Mouse (Mus musculus): ENCODE measurements at regions not wholly inside any gene's neighbourhood (a gene's known extent, or its start where the extent isn't known, plus 50 kb on each side); places are given as distances from the start of the nearest gene placed in this dataset.

DNA sequence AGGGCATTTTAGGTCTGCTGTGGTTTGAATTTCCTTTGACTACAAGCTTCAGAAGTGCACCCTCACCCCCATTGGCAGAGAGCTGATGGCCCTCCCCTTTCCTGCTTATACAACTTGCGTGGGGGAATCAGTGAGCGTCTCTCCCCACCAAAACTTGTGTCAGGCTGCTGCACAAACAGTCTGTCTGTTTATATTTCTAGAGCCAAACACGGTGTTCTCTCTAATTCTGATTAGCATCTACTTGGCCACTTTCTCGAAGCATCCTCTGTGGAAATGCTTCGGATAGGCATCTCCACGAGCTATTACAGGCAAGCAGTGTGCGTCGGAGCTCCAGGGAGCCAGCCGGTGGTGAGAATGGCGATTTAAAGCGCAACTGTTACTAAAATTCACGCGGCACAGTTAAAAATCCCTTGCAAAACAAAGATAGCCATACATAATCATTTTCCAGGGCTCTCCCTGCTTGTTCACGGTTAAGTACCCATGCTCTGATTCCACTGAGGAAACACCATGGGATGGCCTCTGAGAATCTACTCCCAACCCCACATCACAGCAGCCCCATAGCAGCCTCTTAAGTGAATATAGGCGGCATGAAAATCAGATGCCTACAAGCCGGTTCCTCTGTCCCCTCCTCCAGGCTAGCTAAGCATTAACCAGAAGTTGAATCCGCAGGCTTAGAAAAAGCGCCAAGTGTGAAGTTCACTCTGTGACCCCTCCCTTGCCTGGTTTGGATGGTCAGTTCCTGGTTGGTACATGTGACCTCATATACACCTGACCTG, 273.7 kb upstream of the Sall1 start:
- DNase-seq, result no peak

DNA sequence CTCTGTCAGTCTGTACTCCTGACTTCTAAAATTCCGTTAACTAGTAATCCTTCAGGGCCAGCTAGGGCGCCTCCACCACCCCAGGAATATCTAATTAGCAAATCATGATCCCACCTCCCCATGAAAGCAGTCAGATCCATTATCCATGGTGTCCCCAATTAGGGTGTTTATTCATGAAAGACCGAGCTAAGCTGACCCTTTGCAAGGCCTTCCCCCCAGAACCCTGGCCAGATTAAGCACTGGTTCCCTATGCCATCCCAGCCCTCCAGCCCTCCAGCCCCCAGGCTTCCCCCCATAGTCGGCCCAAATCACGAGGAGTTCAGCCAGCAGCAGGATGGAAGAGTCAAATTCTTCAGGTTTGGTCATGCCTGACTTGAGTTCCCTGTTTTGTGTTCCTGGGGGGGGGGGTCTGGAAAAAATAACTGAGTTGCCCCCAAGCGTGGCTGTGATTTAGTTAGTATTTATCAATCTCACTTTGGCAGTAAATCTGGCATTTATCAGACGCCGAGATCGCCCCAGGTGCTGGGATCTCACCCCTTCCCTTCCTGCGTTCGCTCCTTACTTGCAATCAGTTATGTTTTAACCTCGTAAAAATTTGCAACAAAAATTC, 272.7 kb upstream of the Sall1 start:
- no peak for DNase-seq

DNA sequence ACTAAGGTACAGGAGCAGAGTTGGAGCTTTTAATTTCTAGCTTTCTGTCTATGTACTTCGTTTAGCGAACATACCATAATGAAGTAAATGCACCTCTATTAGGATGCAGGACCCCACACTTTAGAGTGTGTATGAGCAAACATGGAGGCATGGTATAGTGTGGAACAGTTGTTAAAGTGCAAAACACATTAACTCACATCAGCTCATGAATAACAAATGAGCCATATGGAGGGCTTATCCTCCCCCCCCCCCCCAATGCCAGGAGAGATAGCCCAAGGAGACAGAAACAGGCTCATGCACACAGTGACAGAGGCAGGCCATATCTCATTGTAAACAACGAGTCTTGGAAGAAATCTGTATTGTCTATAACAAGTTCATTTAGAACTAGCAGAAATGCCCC, 270.9 kb upstream of the Sall1 start:
- no peak for DNase-seq

DNA sequence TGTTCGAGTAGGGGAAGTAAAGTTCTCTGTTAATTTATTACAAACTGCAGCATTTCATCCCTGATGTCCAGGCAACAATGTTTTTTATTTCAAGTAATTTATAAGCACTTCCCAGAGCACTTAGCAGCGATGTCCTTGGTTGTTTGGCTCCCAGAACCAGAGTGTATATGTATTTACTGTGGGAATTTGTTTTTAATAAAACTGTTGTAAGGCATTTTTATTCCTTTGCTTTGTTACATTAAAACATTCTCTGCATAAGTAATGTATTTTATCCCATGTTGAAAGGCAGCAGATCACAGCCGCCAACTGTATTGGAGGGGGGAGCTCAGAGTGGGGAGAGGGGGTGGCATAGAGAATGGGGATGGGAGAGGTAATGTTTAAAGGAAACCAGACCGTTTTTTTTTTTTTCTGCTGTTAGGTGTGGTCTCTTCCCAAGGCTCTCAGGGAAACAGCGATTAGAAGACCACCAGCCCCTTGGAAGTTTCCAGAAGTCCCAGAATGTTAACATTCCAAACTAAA, 266.8 kb upstream of the Sall1 start:
- no peak for DNase-seq

DNA sequence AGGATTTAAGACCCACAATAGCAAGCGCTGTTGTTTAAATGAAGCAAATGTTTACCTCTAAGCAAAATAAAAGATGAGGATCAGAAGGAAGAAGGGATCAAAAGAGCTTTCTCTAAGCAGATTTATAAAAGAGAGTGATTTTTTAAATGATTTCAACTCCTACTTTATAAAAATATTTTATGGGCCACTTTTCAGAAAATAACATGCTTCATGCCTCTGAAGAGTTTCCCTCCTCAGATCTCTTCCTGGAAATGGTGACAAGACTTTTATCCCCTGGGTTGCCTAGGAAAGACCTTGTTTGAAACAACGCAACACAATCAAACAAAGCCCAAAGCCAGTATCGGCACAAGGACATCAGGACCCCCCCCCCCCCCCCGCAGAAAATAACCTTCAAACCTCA, 265.6 kb upstream of the Sall1 start:
- no peak for DNase-seq

DNA sequence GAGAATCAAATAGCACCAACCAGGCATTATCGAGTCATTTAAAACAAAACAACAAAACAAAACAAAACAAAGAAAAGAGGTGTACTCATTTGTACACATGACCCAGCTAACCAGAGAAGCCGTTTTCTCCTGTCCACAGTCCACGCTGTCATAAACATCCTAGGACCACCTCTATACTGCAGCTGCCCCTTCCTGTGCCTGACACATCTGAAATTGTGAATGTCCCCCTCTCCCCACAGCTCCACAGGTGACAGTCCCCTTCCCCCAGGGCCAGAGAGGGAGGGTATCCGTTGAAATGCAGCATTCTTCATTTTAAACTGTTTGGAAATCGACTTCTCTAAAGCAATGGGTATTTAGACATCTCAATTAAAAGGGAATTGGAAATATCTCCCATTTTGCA, 265.0 kb upstream of the Sall1 start:
- no peak for DNase-seq

DNA sequence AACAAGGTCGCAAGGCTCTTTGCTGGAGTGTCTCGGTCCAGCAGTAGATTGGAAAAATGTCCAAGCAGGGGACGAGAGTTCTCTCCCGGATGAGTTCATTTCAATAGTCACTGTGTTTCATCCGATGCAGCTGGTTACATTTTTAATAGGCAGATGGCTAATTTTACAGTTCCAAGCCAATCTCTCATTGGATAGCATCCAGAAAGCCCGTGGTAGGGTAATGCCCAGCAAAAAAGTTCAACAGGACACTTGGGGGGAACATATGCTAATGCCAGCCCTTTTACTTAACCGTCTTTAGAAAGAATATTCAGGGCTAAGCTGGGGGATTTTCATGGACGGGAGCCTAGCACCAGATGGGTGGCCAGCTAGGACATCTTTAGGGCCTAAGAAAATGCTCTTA, 264.6 kb upstream of the Sall1 start:
- no peak for DNase-seq

DNA sequence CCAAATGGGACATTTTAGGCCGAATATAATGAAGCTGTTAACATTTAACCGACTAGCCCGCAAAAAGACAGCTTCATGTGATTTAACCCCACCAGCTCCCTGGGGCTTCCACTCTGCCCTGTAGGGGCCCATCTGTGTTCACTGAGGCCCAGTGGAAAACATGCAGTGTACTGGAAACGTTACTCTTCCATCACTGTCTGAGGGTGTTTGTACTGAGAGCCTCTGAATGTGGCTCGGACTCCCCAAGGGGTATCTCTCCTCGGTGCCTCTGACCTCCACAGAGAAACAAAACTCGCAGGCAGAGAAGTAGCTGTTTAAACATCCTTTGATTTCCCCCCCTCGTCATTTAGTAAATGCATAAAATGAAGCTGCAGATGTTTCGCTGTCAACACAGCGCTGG, 263.6 kb upstream of the Sall1 start:
- DNase-seq, result no peak

DNA sequence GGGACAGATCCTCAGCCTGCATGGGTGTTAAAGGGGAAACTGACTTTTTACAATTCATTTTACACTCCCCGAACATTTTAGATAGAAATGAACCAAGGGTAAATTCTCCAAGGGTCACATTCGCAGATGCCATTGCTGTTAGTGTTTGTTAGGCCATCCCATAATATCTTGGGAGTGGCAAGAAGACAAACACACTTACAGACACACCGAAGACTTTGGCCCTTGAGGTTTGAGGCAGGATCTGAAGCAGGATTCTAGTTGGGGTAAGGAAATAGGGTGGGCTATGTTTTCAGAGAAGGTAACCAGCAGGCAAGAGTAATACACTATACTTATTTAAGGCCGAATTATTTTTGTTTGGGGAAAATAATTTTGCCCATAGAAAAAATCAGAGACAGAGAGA, 263.1 kb upstream of the Sall1 start:
- no peak for DNase-seq

DNA sequence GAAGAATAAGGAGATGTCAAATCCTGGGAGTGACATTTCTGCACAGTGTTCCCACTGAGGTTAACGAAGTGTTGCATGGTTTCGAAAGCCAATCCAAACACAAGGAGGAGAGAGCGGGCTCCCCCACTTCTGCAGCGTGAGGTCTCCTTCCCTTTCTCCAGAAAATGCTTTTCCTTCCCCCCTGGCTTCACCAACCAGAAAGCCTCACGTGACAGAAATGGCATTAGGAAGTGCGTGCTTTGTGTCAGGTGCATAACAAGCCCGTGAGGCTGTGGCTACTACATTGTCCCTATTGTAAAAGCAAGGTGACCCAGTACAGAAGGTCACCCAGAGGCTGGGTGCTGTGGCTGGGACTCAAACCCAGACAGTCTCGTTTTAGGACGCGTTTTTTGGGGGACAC, 260.2 kb upstream of the Sall1 start:
- DNase-seq, result no peak

DNA sequence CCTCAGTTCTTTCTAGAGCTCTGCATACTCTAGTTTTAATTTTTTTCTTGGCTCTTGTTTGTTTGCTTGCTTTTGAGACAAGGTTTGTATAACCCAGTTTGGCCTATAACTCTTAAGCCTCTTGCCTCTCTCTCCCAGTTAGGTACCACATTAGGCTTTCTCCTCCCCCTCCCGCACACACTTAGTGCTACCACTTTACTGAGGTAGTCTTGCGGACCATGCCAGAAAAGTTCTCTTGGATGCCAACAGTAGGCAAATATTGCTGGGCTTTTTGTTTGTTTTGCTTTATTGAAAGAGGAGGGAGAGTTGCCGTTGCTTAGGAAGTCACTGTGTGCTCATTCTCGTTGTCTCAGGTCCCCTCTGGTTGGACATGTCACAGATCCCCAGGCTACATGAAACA, 259.4 kb upstream of the Sall1 start:
- DNase-seq, result no peak

DNA sequence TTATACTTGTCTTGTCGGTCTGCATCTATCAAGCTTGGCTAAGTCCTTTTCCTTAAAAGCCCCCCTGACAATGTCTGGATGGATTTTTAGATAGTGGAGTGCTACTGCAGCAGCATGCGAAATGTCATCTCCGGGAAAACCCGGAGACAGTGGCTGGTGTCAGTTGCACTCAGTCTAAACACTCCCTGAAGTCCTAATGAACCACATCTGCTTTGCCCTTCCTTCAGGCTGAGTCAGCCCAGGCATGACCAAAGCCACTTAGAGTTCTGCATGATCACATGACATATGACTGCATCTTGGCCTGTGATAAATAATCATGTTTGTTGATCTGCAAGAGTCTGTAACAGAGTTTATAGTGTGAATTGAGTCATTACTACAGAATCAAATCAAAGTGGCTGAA, 255.7 kb upstream of the Sall1 start:
- no peak for DNase-seq

DNA sequence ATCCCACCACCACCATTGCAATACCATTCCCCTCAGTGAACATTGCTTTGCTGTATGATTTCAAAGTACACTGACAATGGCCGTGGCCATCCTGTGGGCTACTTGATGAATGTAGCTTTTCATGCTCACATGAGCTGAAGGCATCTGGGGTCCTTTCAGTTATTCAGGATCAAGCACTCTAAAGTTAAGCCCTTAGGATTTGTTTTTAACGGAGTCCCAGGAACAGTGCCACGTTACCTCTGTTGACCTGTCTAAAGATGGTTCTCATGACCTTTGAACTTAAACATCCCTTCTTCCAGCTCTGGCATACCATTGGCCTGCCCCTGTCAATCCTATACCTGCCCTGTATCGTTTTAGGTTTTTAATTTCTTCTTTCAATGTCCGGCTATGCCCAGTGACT, 251.7 kb upstream of the Sall1 start:
- DNase-seq, result no peak

DNA sequence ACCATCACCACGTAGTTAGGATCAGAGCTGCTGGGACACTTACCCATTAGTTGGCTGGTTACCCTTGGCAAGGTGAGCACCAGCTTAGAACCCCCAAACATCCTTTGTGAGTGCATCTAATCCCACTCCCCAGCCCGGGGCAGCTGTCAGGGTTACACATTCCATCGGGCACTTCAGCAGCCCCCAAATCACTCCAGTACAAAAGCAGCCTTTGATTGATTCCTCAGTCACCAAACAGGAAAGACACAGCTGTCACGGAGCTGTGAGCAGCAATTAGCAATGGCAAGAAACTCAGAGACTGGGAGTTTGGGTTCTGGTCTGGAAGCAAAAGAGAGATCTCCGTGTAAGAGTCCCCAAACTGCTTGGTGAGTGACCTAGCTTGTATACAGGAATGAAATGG, 245.1 kb upstream of the Sall1 start:
- no peak for DNase-seq

DNA sequence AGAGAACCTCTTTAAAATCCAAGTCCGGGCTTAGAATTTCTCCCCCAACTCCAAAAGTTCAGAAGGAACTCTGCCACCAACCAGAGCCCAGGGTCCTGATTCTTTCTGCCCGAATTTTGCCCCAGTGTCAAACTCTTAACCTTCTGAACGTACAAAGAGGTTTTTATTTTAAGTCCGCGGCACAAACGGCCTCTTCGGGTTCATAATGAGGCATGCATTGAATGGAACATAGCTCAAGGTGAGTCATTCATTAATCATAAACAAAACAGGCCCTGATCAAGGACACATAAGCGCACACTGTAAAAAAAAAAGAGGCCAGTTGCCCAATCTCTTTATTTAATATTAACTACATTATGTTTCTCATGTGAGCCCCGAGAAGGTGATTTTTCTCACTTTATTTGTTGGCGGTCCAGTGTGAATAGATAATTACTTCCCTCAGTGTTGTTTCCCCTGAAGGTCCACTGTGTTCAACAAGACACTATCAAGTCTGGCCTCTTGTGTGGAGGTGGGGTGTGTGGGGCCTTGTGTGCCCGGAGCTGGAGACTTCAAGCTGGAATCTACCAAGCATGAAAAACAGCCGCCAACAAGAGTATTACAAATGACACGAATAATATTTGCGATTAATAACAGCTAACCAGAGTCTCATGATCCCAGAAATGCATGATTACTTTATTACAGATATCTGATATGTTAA, 241.1 kb upstream of the Sall1 start:
- DNase-seq, result no peak

DNA sequence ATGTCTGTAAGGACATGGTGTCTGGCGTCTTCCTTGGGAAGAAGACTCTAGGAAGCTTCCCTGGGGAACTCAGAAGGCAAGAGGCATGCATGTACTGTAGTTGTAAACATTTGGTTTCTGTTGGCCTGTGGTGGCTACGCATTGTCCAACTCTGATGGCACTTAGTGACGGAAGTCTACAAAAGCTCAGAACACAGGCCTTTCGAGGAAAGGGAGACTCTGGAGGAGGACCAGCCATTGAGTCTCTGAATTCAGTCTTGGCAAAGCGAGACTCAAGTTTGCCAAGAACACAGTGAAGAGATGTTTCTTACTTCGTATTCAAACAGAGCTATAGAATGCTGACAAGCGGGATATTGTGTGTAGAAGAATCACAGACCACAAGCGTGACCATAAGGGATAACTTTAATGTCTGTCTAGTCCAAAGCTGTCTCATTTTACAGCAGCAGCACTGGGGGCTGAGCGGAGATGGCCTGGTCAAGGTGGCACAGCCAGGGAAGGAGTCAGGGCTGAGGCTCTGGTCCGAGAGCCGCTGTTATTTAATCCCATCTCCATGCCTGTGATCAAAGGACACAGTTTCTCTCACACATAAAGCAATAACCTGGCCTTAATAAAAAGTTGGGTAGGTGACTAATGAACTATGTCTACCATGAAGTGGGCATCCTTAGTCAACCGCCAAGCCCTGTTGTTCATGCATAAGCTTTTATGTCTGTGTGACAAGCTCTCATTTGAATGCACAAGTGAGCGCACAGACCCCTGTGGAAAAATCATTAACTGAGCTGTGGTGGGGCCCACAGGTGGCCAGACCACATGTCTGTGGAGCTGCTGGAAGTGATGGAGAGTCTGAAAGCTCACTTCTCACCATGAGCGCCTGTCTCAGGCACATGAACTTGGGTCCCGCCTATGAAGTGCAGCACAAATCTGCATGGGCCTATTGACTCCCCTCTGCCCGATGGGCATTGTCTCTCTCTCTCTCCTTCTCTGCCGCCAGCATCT, 239.4 kb upstream of the Sall1 start:
- DNase-seq, result no peak

DNA sequence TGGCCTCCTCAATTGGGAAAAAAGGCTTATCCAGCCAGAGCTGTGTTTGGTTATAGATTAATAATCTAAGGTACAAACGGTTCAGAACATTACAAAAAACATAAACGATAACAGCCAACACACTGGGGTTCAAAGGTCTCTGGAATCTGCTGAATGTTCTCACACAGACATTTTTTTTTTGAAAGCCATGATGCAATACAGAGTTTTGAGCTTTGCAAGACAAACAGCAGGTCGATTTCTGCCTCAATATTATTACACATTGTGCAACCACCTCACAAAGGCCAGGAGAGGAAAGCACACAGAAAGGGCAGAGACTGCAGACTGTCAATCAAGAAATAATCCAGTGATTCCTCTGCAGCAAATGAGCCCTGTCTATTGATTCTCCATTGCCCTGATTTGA, 235.9 kb upstream of the Sall1 start:
- DNase-seq, result no peak

DNA sequence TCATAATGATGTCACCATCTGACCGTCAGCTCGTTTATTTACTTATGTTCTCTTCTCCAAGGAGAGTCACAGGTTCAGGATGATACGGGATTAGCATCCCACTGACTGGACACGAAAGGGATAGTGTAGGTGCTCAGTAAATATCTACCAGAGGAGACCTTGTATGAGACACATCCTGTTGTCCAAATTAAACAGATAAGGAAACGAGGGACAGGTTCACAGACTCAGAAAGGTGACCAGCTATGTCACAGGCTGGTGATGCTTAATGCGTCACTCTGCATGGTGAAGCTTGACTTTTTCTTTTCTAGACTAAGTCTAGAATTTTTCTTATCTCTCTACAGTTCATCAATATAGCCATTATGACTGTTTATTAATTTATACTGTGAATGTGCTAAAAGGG, 235.2 kb upstream of the Sall1 start:
- no peak for DNase-seq

DNA sequence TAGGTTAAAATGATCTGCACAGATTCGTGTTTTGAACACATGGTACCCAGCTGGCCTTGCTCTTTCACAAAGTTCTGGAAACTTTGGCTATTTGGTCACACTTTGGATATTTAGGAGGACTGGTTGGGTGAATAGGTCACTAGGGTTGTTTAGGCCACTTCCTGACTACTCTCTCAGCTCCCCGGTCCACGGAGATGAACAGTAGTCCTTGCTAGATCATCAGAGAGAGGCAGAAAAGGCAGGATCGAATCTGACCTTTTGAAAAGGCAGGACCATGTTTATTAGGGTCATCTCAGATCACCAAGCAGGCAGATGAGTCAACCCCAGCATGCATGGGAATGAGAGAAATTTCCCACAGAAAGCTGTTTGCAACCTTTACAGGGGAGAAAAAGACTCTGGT, 229.3 kb upstream of the Sall1 start:
- DNase-seq, result no peak

DNA sequence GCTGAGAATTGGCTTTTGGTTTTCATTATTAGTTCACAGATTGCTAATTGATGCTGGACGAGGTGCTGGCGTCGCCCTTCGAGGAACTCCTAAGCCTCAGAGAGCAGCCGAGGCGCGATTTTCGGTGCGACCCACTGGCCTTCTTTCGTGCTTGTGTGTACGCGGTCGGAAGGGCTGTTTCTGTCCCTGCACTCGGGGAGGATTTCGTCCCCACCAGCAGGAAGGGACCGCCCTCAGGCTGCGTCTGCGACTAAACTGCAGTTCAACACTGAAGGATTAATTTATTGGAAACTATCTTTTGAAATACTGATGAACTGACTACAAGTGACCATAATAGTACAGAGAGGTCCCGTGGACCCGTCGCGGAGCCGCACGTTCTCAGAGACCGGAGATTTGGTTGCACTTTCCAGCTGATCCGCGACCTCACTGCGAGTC, 228.4 kb upstream of the Sall1 start:
- DNase-seq, result peak; percentile 28

DNA sequence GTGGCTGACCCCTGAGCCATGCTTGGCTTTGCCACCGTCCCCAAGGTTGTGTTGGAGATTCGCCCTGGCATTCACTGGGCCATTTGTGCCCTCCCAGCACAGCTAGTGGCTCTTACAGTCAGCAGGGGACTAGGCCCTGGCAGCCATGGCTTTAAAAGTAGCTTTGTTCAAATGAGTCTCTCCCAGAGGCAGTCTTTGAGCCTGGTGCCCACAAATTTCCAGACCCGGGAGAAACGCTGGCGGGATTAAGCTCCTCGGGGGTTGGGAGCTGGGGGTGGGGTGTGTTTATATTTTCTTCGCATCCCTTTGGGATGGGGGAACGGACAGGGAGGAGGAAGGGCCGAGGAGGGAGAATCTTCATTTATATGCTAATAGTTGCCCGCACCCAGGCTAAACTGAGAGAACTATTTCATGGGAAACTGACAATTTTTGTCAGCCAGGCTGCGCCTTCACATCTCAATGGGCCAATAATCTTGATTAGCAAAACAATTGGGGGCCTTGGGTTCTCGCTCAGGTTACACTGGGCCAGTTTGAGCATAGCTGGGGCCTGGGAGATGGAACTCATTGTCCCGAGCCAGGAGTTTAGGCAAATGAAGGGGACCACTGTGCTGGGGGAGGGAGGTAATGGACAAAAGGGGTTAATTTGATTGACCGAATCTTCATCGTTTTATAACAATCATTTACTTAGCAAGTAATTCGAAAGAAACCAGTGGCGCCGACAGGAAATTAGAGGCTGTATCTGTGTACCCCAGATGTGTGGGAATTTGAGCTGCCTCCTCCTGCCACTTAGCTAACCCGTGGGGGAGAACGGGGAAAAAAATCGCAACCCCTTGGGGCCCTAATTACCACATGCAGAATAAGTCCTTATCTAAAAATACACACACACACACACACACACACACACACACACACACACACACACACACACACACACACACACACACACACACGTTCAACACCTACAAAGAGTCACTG, 227.7 kb upstream of the Sall1 start:
- no peak for DNase-seq
